Mouse (Mus musculus) natural killer cell, adult 2 months (primary cell): ENCODE measurements around the gene Caprin1.

Experiments used
- DNase-seq, 2 experiments: peaks; one replicate each; pipeline ENCODE4 v3.0.0; 2022; ENCODE audit warnings: low spot score in 2 of 2

Caprin1 gene

DNA sequence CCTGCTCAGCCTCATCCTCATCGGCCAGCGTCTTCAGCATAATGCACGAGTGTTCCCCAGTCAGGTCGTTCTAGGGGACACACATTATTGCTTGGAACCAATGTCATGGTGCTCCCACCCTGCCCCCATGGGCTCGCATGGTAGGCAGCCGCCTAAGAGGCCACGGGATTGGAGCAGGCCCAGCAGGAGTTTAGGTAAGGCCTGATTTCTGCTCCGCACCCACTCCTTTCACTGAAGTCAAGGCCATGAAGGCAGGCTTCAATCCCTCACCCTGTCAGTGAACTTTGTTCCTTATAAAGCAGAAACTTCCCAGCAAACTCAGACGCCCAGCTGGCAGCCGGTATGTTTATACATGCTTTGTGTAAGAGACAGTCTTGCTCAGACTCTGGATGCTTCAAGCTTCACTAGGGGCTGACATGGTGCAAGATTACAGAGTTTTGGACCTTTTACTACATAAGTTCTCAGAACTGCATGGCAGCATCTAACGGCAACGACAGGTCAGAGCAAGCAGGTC is 69.4 kb downstream of the Caprin1 start:
- DNase-seq, result no peak

DNA sequence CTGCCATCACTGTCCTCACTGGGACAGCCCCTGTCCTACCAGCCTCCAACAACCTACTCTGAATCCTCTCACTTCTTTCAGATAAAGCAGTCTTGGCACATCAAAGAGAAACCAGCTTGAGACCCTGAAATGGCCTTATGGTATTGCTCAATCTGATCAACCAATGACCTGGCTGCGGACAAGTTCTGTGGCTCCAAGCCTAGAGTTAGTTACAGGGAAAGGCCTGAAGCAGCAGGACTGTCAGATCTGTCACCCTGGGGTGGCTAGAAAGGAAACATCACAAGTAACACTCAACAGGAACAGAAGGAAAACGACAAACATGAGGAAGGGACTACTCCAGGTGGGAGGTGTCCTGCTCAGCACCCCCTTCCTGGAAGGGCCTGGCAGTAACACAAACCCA is 72.9 kb downstream of the Caprin1 start:
- no peak for DNase-seq

- no peak for DNase-seq
Observed at GRCm38 (mm10) chr2:103719292-103719646, 78.2 kb downstream of the Caprin1 start.

DNA sequence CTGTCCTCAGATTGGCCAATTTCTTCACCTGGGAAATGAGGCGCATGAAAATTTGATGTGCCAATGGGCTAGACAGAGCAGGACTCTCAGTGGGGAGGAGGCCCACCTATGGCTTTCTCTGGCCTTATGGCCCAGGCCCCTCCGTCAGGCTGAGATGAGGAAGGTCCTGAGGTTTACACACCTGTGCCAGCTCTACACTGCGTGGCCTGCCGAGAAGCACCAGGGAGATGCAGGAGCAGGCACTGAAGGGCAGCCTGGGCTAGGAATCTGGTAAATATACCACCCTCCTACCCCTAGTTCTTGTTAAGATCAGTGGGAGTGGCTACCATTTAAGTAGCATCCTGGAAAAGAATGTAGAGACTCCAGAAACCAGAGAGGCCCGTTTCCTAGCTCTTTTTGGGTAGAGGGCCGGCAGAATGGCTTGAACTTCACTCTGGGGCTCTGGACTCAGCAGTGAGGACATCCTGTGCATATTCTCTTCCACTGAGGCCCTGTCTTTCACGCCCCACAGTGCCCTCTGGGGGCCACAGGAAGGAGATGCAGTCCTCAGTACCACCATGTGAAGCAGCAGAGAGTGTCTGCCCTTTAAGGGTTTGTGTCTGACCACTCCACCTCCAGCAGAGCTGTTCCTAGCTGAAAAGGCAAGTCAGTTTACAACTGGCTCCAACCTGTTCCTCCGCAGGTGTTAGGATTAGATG is 78.7 kb downstream of the Caprin1 start:
- DNase-seq, result peak; percentile 47 to 67

DNA sequence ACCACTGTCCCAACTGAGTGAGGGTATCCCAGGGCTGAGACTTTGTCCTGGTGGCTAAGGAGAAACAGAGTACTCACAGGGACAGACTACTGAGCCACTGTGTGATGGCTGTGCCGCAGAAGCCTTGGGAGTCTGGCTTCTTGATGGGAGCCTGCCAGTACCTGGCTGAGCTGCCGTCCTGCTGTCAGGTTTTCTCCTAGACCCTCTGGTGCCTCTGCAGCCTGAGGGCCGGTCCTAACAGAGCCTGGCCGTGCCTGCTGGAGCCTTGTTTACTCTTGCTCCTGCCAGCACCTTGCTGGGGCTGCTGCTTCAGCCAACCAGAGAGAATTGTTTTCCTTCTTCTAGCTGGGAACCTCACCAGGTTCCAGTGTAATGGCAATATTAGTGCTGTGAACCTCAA is 83.0 kb downstream of the Caprin1 start:
- DNase-seq, result no peak

DNA sequence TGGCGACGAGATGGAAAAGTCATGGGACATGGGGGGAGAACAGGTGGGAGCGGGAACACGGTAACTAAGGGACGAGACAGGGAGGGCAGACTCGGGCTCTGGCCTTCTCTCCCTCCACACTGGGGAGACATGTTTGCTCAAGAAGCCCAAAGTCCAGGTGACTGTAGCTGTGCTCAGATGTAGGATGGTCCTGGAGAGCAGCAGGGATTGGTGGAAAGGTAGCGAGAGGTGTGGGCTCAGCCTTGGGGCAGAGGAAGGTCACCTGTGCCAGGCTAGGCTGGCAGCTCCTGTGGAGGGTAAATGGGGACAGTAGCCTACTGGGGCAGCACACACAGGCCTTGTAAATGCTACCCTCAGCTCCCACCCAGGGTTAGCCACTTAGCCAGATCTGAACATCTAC is 83.6 kb downstream of the Caprin1 start:
- DNase-seq, result no peak
